Mouse (Mus musculus): ENCODE results near the gene Qrfp. TPM values are rescaled to one million over a fixed set of nuclear protein-coding genes. Genes with fewer than 3 reads are reported as not detected.

Gene Qrfp
- polyA plus RNA-seq, 1 experiment from 2014 or later = 0.08 TPM

DNA sequence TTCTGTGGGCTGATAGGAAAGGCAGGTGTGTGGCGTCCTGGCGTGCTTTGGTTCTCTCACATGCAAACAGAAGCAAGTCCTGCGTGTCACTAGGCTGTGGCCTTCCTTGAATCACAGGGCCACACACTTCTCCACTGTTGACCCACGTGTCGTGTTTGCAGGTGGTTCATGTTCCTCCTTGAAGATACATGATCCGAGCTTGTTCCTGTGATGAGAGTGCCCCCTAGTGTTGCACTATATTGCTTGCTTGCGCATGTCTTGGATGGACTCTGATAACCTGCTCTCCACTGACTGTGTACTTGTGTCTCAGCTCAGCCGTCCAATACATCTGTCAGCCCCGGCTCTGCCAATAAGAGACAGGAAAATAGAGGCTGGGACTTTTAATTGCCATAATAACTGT, 25.3 kb downstream of the Qrfp start:
- no peak overlapping the region for H3K4me3 ChIP-seq (ENCODE audit: control insufficient read depth in 1 of 2, insufficient read depth in 1 of 2, low read depth in 1 of 2, low read length in 2 of 2)
- H3K36me3 ChIP-seq (ENCODE audit: control insufficient read depth, insufficient read depth, low read length) = peaks cover 100% of the 10 kb centered on the region

DNA sequence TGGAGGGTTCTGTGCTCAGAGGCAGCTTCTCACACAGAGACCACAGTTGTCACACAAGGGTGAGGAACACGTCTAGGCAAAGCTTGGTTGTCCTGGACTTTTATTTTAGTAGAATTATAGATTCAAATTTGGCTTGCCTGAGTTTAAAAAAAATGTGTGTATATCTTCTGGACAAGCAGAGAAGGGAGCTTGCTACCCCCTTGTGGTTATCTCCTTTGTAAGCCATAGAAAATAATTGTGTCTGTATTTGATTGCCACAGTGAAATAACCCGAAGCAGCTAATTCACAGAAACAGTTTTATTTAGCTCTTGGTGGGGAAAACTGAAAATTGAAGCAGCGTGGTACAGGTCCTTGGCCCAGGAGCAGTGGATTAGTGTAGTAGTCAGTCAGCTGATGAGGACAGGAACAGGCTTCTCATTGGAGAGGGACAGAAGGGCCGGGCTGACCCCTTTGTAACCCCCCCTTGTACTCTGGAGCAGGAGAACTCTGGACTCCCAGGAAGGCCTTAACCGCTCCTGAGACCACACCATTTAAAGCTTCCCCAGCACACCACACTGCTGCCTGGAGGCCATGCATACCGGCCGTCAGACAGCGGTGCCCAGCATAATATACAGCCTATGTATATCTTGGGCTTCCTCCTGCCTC, 27.3 kb downstream of the Qrfp start:
- no peak overlapping the region for H3K4me2 ChIP-seq (ENCODE audit: low read length)
- peaks cover 100% of the 10 kb centered on the region for H3K36me3 ChIP-seq (ENCODE audit: control insufficient read depth, insufficient read depth, low read length)
- H3K4me1 ChIP-seq (ENCODE audit: control insufficient read depth in 2 of 2, insufficient read depth in 2 of 2, low read length in 2 of 2) = no peaks in the 10 kb centered on the region
- 71% methylated on average over 8 of the region's 8 CpGs for WGBS
- no peak overlapping the region for H3K4me3 ChIP-seq (ENCODE audit: control insufficient read depth in 1 of 2, insufficient read depth in 1 of 2, low read depth in 1 of 2, low read length in 2 of 2)
- H3K27me3 ChIP-seq (ENCODE audit: control insufficient read depth, insufficient read depth, low read length) = no peaks in the 10 kb centered on the region
- no peak overlapping the region for H3K9ac ChIP-seq (ENCODE audit: low read length)
- no peak overlapping the region for H3K27ac ChIP-seq (replicated peaks in 1 of 2; ENCODE audit: control insufficient read depth in 1 of 2, insufficient read depth in 1 of 2, low read depth in 2 of 2, low read length in 2 of 2)
- no peak for ATAC-seq (ENCODE audit: insufficient number of reproducible peaks, insufficient read depth, low FRiP score, low read depth)
- no peaks in the 10 kb centered on the region for H3K9me3 ChIP-seq (ENCODE audit: control insufficient read depth, low read length)

More for the DNA sequence above, 25.3 kb downstream of the Qrfp start:
- Histone ChIP-seq H3K27me3 (ENCODE audit: control insufficient read depth, insufficient read depth, low read length) (no peaks in the 10 kb centered on the region), H3K9me3 (ENCODE audit: control insufficient read depth, low read length) (no peaks in the 10 kb centered on the region), H3K4me2 (ENCODE audit: low read length) (no peak overlapping the region), H3K9ac (ENCODE audit: low read length) (no peak overlapping the region), H3K27ac (replicated peaks in 1 of 2; ENCODE audit: control insufficient read depth in 1 of 2, insufficient read depth in 1 of 2, low read depth in 2 of 2, low read length in 2 of 2) (no peak overlapping the region), H3K4me1 (ENCODE audit: control insufficient read depth in 2 of 2, insufficient read depth in 2 of 2, low read length in 2 of 2) (no peaks in the 10 kb centered on the region)
- 39% methylated on average over 9 of the region's 9 CpGs for WGBS
- no peak for ATAC-seq (ENCODE audit: insufficient number of reproducible peaks, insufficient read depth, low FRiP score, low read depth)

DNA sequence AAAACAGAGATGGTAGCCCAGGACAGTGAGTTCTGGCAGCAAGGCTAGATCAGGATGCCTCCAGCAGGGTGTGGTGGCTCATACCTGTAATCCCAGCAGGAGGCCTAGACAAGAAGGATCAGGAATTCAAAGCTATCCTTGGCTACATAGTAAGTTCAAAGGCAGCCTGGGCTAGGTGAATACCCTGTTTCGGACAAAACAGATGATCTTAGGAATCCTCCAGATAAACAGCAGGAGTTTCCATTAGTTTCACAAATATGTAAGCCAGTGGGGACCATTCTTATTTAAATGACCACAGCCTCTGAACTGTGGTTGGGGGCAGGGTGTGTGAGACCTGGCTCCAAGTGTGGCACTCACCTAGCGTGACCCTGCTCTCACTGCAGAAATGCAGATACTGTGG, 31.1 kb downstream of the Qrfp start:
- H3K9ac ChIP-seq (ENCODE audit: low read length) = no peak overlapping the region
- ATAC-seq (ENCODE audit: insufficient number of reproducible peaks, insufficient read depth, low FRiP score, low read depth) = no peak
- H3K27me3 ChIP-seq (ENCODE audit: control insufficient read depth, insufficient read depth, low read length) = no peaks in the 10 kb centered on the region
- peaks cover 70% of the 10 kb centered on the region for H3K36me3 ChIP-seq (ENCODE audit: control insufficient read depth, insufficient read depth, low read length)
- no peak overlapping the region for H3K4me2 ChIP-seq (ENCODE audit: low read length)
- 93% methylated on average over 2 of the region's 2 CpGs for WGBS
- H3K9me3 ChIP-seq (ENCODE audit: control insufficient read depth, low read length) = no peaks in the 10 kb centered on the region
- peaks cover 4 to 5% of the 10 kb centered on the region in 2 experiments; a peak in 3 of 4 replicates for H3K4me1 ChIP-seq (ENCODE audit: control insufficient read depth in 2 of 2, insufficient read depth in 2 of 2, low read length in 2 of 2)
- H3K27ac ChIP-seq (replicated peaks in 1 of 2; ENCODE audit: control insufficient read depth in 1 of 2, insufficient read depth in 1 of 2, low read depth in 2 of 2, low read length in 2 of 2) = no peak overlapping the region
- no peak overlapping the region for H3K4me3 ChIP-seq (ENCODE audit: control insufficient read depth in 1 of 2, insufficient read depth in 1 of 2, low read depth in 1 of 2, low read length in 2 of 2)

DNA sequence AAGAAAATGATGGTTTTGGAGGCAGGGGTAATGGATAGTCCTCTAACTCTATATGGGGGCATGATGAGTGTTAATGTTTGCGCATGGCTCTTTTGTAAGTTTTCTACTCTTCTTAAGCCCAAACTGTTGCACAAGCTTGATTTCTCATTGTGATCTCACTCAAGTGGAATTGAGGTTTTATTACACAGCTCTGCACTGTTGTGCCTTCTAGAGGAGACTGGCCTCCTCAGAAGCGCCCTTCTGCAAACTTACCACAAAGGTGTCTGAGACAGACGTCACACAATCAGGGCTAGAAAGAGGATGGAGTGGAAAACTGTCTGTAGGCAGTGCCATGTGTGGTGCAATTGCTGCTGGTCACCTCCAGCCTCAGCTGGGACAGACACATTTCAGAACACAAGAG, 33.9 kb downstream of the Qrfp start:
- Histone ChIP-seq H3K4me2 (ENCODE audit: low read length) (peak overlapping the region; percentile 16; the same call in 1 of the 2 replicates), H3K9me3 (ENCODE audit: control insufficient read depth, low read length) (no peaks in the 10 kb centered on the region), H3K9ac (ENCODE audit: low read length) (no peak overlapping the region), H3K27me3 (ENCODE audit: control insufficient read depth, insufficient read depth, low read length) (no peaks in the 10 kb centered on the region), H3K4me1 (ENCODE audit: control insufficient read depth in 2 of 2, insufficient read depth in 2 of 2, low read length in 2 of 2) (peaks cover 7 to 11% of the 10 kb centered on the region in 2 experiments), H3K4me3 (ENCODE audit: control insufficient read depth in 1 of 2, insufficient read depth in 1 of 2, low read depth in 1 of 2, low read length in 2 of 2) (no peak overlapping the region), H3K27ac (replicated peaks in 1 of 2; ENCODE audit: control insufficient read depth in 1 of 2, insufficient read depth in 1 of 2, low read depth in 2 of 2, low read length in 2 of 2) (peak overlapping the region; percentile 55 to 62), H3K36me3 (ENCODE audit: control insufficient read depth, insufficient read depth, low read length) (peaks cover 44% of the 10 kb centered on the region)
- ATAC-seq (ENCODE audit: insufficient number of reproducible peaks, insufficient read depth, low FRiP score, low read depth) = no peak; the same call in 1 of the 2 replicates
- WGBS = 65% methylated on average over 3 of the region's 3 CpGs

DNA sequence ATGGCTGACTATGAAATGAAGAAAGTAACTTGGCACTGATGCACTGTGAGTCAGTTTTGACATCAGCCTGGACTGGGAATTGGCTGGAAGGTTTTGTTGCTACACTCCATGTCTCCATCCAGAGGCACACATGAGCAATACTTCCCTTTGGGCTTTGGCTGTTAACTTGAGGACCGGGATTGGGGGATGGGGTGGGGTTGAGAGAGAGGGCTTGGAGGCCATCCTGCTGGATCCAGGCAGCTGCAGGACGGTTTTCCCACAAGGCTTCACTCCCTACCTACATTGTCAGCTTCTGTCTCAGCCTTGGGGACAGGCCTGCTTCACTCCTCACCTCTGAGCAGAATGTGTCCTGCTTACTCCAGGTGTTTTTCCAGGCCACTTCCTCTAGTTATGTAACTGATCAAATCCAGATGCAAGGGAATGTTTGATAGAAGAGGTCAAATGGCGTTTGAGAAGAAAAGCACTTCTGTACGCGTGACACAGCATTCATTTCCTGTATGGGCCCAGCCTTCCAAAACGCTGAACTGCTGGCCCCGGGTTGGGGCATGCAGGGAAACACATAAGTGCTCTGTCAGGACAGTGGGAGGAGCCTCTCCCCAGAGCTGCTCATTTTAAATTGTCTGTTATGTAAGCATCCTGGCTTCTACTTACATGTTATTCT, 39.5 kb downstream of the Qrfp start:
- Histone ChIP-seq H3K9ac (ENCODE audit: low read length) (peak overlapping the region; percentile 7; the same call in 1 of the 2 replicates), H3K9me3 (ENCODE audit: control insufficient read depth, low read length) (no peaks in the 10 kb centered on the region), H3K4me2 (ENCODE audit: low read length) (peak overlapping the region; percentile 54), H3K27ac (replicated peaks in 1 of 2; ENCODE audit: control insufficient read depth in 1 of 2, insufficient read depth in 1 of 2, low read depth in 2 of 2, low read length in 2 of 2) (peak overlapping the region; percentile 87 to 90), H3K27me3 (ENCODE audit: control insufficient read depth, insufficient read depth, low read length) (no peaks in the 10 kb centered on the region), H3K36me3 (ENCODE audit: control insufficient read depth, insufficient read depth, low read length) (0 out of 2 replicates have a peak, but pooled peaks cover 6% of the 10 kb centered on the region), H3K4me1 (ENCODE audit: control insufficient read depth in 2 of 2, insufficient read depth in 2 of 2, low read length in 2 of 2) (peaks cover 40 to 56% of the 10 kb centered on the region in 2 experiments), H3K4me3 (ENCODE audit: control insufficient read depth in 1 of 2, insufficient read depth in 1 of 2, low read depth in 1 of 2, low read length in 2 of 2) (no peak overlapping the region)
- 11% methylated on average over 7 of the region's 7 CpGs for WGBS
- ATAC-seq (ENCODE audit: insufficient number of reproducible peaks, insufficient read depth, low FRiP score, low read depth) = peak; percentile 62

DNA sequence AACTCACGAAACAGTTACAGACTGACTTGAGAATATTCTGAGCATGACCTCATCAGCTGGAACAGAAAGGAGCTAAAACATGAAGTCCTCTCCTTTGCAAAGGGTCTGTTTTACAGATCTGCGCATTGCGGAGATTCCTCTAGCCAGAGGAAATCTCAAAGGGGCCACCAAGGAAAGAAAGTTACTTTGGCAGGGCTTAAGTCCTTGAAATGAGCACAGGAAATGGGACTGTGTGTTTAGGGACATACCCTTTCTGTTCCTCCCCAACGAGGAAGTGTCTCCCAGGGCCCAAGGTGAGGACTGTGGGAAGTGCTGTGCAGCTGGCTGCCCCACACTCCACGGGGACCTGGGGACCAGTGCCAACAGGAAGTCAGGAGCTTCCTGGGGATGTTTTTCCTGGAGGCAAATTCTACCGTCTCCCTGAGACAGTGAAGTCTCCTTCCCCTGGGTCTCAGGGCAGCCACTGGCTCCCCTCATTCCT, 40.7 kb downstream of the Qrfp start:
- Histone ChIP-seq H3K27me3 (ENCODE audit: control insufficient read depth, insufficient read depth, low read length) (no peaks in the 10 kb centered on the region), H3K4me1 (ENCODE audit: control insufficient read depth in 2 of 2, insufficient read depth in 2 of 2, low read length in 2 of 2) (peaks cover 40 to 67% of the 10 kb centered on the region in 2 experiments), H3K27ac (replicated peaks in 1 of 2; ENCODE audit: control insufficient read depth in 1 of 2, insufficient read depth in 1 of 2, low read depth in 2 of 2, low read length in 2 of 2) (peak overlapping the region; percentile 87 to 90), H3K9ac (ENCODE audit: low read length) (peak overlapping the region; percentile 55), H3K4me2 (ENCODE audit: low read length) (peak overlapping the region; percentile 54), H3K4me3 (ENCODE audit: control insufficient read depth in 1 of 2, insufficient read depth in 1 of 2, low read depth in 1 of 2, low read length in 2 of 2) (0 out of 4 replicates have a peak overlapping the region, but pooled peaks of 1 of the 2 experiments have one; percentile 5), H3K9me3 (ENCODE audit: control insufficient read depth, low read length) (no peaks in the 10 kb centered on the region), H3K36me3 (ENCODE audit: control insufficient read depth, insufficient read depth, low read length) (0 out of 2 replicates have a peak, but pooled peaks cover 6% of the 10 kb centered on the region)
- 0 out of 2 replicates have a peak, but pooled peaks have one; percentile 47 for ATAC-seq (ENCODE audit: insufficient number of reproducible peaks, insufficient read depth, low FRiP score, low read depth)
- 12% methylated on average over 6 of the region's 6 CpGs for WGBS

DNA sequence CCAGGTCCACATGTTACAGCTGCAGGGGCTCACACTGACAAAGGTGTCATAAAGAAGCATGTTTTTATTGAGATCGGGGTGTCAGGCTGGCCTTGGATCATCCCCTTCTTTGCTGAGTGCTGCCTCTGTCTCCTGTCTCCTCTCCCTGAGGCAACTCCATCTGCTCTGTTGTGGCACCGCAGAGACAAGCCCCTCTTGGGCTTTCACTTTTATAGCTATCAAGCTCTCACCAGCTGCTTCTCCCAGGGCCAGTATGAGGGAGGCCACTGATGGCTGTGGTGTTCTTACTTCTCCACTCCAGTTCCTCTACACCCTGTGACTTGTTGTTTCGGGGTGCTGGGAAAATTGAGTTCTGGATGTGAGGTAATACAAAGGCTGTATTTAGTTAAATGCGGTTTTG, 41.3 kb downstream of the Qrfp start:
- H3K9ac ChIP-seq (ENCODE audit: low read length) = peak overlapping the region; percentile 55
- H3K27me3 ChIP-seq (ENCODE audit: control insufficient read depth, insufficient read depth, low read length) = no peaks in the 10 kb centered on the region
- H3K27ac ChIP-seq (replicated peaks in 1 of 2; ENCODE audit: control insufficient read depth in 1 of 2, insufficient read depth in 1 of 2, low read depth in 2 of 2, low read length in 2 of 2) = peak overlapping the region; percentile 87 to 90
- no peak for ATAC-seq (ENCODE audit: insufficient number of reproducible peaks, insufficient read depth, low FRiP score, low read depth)
- WGBS = 31% methylated on average over 4 of the region's 4 CpGs
- H3K4me3 ChIP-seq (ENCODE audit: control insufficient read depth in 1 of 2, insufficient read depth in 1 of 2, low read depth in 1 of 2, low read length in 2 of 2) = no peak overlapping the region; a peak in 1 of 4 replicates
- no peaks in the 10 kb centered on the region for H3K9me3 ChIP-seq (ENCODE audit: control insufficient read depth, low read length)
- H3K4me1 ChIP-seq (ENCODE audit: control insufficient read depth in 2 of 2, insufficient read depth in 2 of 2, low read length in 2 of 2) = peaks cover 40 to 70% of the 10 kb centered on the region in 2 experiments
- 0 out of 2 replicates have a peak, but pooled peaks cover under 1% of the 10 kb centered on the region for H3K36me3 ChIP-seq (ENCODE audit: control insufficient read depth, insufficient read depth, low read length)
- peak overlapping the region; percentile 54 for H3K4me2 ChIP-seq (ENCODE audit: low read length)

All from heart, embryonic 14.5 days (tissue).